Mouse (Mus musculus) granulocyte monocyte progenitor cell, adult 5-6 weeks (primary cell): ENCODE data around the gene Kmt2b. TPM values are rescaled to one million over a fixed set of nuclear protein-coding genes. Genes with fewer than 3 reads are reported as not detected.
A peak's percentile ranks its signal among the peaks of the same experiment; 100 is the strongest.

Experiments
- ATAC-seq: replicated peaks from 2 replicates; pipeline ENCODE4 v1.8.0; 2016; ENCODE audit warnings: mild to moderate bottlenecking, moderate TSS enrichment, inconsistent platforms; ENCODE audit not compliant: poor library complexity, severe bottlenecking
- total RNA-seq, 2 experiments: library from RNA; stranded (forward) in 1 of 2; stranded (reverse) in 1 of 2; fragments of 200-712, 200-1000 nt in 1 of 2; fragments of >200 nt in 1 of 2; fragmentation: Nextera tagmentation in 1 of 2; gene quantifications; 2 replicates each; pipeline ENCODE4 v1.2.3; 2014 to 2017

Kmt2b gene
- total RNA-seq, 2 experiments from 2014 or later, result 9.5 to 48.1 TPM

DNA sequence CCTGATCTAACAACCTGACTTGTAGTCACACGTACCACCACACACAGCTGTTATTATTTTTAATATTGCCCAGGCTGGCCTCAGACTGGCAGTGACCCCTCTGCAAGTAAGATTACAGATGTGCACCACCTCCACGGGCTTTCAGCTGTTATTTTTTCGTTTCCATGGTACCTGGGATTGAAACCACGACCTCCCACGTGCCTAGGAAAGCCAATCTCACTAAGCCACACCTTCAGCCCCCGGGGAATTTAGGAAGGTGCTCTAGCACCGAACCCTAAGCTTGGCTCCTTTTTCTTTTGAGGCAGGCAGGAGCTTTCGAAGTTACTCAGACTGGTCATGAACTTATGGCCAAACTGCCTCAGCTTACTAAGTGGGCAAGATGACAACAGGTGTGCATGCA lies 15.9 kb upstream of the Kmt2b start:
- ATAC-seq, result no peak

DNA sequence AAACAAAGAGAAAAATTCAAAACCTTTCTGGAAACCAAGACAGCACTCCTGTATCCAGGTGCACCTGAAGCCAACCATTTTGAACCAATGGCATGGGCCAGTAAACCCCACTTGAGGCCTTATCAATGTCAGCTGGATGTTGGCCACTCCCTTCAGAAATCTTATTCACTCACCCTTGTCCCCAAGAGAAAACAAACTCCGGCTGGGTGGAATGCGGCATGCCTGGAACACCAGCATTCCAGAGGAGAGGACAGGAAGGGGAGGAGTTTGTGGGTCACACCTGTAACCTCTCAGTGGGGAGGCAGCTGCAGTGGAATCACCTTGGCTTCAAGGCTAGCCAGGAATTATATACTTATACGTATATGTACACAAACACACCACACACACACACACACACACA lies 14.1 kb upstream of the Kmt2b start:
- no peak for ATAC-seq

DNA sequence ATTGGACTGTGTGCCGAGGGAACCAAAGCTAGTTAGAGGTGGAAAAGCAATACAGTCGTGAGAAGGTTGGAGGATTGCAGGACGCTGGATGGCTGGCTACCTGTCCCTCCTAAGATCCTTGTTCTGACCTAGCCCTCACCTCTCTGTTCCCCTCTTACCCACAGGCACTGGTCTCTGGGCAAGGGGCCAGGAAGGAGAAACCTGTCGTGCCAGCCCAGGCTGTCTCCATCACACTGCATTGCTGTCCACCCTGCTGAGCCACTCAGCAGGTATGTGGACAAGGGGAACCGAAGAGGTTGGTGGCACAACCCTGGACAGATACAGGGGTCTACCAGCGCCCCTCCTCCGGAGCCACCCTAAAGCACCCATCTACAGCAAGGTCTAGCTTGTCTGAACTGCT lies 12.1 kb upstream of the Kmt2b start:
- ATAC-seq, result no peak

DNA sequence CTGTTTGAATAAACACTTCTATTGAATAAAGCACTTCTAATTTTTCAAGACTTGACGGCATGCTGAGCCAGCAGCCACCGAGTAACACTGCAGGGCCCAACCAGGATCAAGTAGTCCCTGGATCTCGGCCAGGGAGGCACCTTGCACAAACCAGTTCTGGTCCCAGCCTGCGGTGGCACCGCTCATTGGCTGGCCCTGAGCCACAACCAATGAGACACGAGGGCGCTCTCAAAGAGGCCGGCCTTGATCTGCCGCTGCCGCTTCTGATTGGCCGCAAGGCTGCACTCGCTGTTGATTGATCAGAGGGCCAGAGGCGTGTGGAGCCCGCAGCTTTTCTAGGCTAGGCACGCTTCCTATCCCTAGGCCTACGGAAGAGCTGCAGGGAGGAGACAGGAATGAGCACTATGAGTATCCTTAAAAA lies 11.4 kb upstream of the Kmt2b start:
- ATAC-seq, result peak; percentile 99

DNA sequence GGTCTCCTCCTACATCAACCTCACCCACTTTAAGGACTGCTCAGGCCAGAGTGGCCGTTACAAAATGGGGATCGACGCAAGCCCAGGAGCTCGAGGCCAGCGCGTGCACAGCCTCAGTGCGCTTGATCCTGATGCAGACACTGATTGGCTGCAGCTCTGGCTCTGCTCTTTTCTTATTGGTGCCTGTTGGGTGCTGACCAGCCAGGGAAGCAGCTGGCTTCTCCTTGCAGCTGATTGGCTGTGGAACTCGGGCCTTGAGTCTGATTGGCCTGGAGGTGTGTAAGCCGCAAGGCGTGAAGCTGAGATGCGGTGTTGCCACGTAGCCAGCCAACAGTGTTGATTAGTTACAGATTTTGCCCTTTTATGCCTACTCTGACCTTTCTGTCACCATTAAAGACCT lies 10.3 kb upstream of the Kmt2b start, which contains the start of gene Zbtb32:
Gene Zbtb32 (minus strand): TSS at position 124 of the 400 bp plus-strand sequence.
- ATAC-seq, result no peak

DNA sequence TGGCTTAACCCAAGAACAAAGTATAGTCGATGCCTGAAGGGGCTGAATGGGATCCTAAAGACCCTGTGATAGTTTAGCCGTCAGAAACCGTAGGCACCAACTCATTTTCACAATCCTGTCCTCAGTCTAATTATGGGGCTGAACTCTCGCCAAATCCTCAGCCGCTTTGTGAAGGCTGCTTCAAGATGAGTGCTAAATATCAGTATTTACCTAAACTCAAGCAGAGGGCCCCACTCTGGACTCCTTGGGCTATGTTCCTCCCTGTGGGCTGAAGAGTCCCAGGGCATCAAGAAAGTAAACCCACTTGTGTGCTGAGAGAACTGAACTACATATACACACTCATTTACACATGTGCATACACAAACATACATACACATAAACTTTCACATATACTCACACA lies 8.3 kb upstream of the Kmt2b start:
- no peak for ATAC-seq

DNA sequence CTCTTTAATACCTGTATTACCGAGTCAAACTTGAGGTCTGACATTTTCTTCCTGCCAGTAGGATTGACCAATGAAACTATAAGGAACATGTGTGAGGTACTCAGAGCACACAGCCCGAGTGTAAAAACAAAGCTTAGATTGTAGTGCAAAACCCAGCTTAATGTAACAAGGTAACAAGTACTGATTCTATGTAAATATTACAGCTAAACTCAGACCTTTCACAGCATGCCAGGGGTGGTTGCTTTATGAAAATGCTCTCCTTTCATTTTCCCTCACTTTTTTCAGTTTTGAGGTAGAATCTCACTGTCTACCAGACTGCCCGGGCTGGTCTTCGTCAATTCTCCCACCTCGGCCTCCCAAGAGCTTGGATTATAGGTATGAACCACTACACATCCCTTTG lies 7.6 kb upstream of the Kmt2b start:
- no peak for ATAC-seq

DNA sequence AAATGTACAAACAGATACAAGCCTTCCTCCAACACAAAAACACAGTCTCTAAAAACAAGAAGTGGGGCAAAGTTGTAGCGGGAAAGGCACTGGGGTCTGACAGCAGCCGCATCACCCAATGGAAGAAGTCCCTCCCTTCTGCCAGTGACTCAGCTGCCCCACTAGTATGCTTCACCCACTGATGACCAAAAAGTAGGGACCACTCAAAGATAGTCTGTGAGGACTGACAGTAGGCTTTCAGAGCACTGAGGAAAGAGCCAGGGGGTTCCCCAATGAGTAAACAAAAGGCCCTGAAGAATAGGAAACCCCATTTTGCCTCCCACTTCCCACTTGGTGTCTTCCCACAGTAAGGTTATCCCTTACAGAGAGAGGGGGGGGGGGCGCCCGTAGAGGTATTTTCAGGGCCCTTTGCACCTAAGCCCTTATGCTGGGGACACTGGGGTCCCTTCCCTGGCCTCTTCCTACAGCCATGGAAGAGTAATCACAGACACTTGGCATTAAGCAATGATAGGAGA lies 6.0 kb upstream of the Kmt2b start:
- no peak; the same call in 1 of the 2 replicates for ATAC-seq

DNA sequence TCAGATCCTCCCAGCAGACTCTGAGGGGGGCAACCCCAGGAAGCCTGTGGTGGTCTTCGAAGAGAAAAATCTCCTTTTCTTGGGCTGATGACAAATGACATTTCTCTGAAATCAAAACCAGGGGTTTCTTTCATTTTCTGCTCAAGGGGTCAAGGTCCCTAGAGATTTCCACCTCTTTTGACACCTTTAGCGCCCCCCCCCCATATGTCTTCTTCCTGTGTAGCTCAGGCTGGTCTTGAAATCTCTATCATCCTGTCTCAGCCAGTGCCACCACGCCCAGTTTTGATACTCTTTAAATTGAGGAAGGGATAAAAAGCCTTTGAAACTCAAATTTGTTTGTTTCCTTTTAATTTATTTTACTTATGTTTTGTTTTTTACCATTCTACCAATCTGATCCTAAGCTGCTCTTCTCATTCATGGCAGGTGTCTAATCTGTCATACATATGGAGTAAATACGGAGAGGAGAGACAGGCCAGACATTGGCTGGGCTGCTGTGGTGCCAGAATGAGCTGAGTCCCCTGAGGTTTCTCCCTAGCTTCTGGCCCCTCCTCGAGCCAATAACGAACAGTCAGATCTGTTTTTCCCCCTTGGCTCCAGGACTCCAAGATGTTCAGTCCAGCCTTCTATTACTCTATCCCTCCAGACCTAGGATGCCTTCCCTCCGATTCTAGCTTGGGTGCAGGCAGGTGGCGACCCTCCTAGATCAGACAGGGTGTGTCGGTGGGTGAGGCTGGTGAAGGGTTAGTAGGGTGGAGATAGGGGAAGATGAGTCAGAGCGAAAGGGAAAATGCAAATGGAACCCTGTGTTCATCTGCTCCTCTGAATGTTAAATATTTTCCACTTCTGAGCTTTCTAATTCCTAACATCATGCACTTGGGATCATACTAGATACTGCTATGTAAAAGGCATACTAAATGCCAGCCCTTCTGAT lies 5.3 kb upstream of the Kmt2b start:
- ATAC-seq, result no peak

GRCm38 (mm10) chr7:30592772-30593423 lies 4.4 kb upstream of the Kmt2b start:
- no peak for ATAC-seq

GRCm38 (mm10) chr7:30591605-30591951 lies 3.1 kb upstream of the Kmt2b start:
- ATAC-seq, result no peak

DNA sequence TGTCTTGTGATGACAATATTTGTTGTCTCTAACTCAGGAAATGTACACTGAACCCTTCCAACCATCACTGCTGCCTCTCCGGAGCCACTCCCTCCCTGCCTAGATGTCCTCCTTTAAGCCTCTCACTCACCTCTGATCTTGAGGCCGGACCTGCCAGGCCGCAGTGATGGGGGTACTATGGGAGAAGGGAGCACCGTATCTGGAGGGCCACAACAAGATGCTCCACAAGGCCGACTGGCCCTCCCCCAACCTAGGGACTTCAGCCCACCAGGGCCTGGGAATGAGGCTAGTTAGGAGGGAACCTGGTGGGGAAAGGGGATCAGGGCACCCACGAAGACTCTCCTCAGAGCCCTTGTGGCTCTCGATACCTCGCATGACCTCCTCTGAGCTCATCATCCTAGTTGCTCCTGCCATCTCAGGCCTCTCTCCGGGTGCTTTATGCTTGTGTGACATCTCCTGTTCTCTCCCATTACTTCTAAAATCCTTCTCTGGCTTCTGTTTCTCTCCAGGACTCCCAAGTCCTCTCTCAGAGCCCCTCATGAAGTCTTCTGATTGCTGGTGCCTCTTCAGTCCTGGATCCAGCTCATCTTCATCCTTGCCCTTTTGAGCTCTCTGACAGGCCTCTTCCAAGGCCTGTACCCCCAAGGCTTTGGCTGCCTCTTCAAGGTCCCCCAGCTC lies 2.5 kb upstream of the Kmt2b start:
- no peak for ATAC-seq

DNA sequence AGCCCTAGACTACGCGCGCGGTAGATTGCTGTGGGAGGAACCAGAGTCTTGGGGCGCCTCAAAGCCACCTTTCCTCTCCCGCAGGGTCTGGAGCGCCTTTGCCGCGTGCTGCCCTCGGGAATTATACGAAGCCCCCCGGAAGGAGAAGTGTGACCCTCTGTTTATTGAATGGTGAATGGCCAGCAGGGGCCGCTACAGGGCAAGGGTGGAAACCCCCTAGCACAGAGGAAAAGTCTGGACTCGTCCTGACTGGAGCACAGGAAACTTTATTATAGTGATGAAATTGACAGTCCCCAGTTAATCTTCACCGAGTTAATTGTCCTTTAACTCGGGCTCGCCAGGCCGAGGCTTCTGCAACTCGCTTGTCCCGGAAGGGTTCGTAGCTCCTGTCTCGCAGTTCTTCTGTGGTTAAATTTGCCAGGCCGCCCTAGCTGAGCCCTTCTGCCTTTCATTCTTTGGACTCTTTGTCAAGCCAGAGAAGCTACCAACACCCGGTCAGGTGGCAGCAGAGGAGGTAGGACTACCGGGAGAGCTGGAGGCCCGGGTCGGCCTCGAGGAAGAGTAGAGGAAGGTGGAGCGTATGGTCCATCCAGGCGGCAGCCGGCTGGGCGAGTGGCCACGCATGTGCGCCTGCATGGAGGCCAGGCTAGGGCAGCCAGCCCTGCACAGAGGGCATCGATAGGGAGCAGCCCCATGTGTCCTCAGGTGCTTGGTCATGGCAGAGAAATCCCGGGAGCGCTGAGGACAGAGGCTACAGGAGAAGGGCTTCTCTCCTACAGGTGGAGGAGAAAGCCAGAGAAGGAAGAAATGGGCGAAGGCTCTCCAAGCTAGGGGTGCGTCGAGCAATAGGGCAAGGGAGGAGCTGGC lies 1.1 kb upstream of the Kmt2b start:
- ATAC-seq, result peak; percentile 49

GRCm38 (mm10) chr7:30587842-30588667 lies 471 bp downstream of the Kmt2b start:
- ATAC-seq, result no peak

GRCm38 (mm10) chr7:30586455-30587020 lies 2.0 kb downstream of the Kmt2b start:
- no peak for ATAC-seq

DNA sequence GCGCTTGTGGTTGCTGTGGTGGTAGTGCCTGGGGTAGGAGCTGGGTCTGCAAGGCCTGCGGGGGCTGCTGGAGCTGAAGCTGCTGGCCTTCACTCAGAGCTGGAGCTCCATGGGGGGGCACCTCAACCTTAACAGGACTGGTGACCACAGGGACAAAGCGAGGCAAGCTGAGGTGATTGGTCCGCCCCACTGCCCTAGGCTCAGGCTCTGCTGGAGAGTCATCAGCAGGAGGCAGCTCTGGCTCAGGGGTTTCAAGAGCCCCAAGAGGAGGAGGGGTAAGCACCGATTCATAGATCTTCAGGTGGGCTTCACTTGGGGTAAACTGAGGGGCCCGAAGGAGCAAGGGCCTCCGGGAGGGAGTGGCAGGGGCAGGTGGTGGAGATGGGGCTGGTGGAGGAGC lies 3.4 kb downstream of the Kmt2b start:
- no peak for ATAC-seq

GRCm38 (mm10) chr7:30584339-30584738 lies 4.2 kb downstream of the Kmt2b start:
- no peak for ATAC-seq

DNA sequence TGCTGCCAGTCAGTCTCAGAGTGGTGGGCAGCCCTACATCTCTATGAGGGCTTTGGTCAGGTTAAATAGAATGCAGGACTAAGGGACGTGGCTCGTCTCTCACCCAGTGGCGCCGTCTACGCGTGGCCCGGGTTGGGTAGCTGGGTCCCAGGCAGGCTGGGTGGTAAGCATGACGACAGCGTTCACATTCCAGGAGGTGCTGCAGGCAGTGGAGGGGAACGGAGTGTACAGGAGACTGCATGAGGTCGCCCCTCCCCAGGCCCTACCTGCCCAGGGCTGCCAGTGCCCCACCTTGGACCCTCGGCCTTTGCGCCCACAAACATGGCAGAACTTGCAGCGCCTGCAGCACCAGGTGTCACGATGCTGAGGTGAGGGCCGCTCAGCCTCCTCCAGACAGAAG lies 7.0 kb downstream of the Kmt2b start:
- no peak for ATAC-seq

- ATAC-seq, result no peak
Measured at GRCm38 (mm10) chr7:30579950-30580349, 8.6 kb downstream of the Kmt2b start.
